Mouse (Mus musculus) hindbrain, postnatal 0 days (tissue): ENCODE data around the gene Eci1. TPM values are rescaled to one million over a fixed set of nuclear protein-coding genes. Genes with fewer than 3 reads are reported as not detected.

ENCODE experiments used
- ATAC-seq: fragments of 200-750 bp; cut with Nextera tagmentation; 2 replicates; pipeline ENCODE4 v1.8.0; 2017; ENCODE audit warnings: mild to moderate bottlenecking, moderate TSS enrichment, moderate library complexity
- DNase-seq: peaks from one replicate; pipeline ENCODE4 v3.0.0-alpha.2; 2015; ENCODE audit warnings: low spot score
- H3K27ac ChIP-seq: fragments of 300-500 bp; sonication (generic); 2 replicates; pipeline ENCODE4 v1.5.1; 2014; ENCODE audit warnings: mild to moderate bottlenecking
- H3K27me3 ChIP-seq: fragments of 300-500 bp; sonication (generic); 2 replicates; pipeline ENCODE4 v1.6.1; 2014; ENCODE audit warnings: low read length, mixed read lengths; ENCODE audit not compliant: insufficient read depth
- H3K36me3 ChIP-seq: fragments of 300-500 bp; sonication (generic); 2 replicates; pipeline ENCODE4 v1.6.1; 2014; ENCODE audit warnings: low read length, mixed read lengths; ENCODE audit not compliant: insufficient read depth
- H3K4me1 ChIP-seq: fragments of 300-500 bp; sonication (generic); 2 replicates; pipeline ENCODE4 v1.6.1; 2014; ENCODE audit warnings: antibody characterized with exemption, low read length, mixed read lengths; ENCODE audit not compliant: insufficient read depth
- H3K4me2 ChIP-seq: fragments of 300-500 bp; sonication (generic); 2 replicates; pipeline ENCODE4 v1.6.1; 2014; ENCODE audit warnings: low read depth, mild to moderate bottlenecking, low read length, moderate library complexity, mixed read lengths
- H3K4me3 ChIP-seq: fragments of 300-500 bp; sonication (generic); 2 replicates; pipeline ENCODE4 v1.5.1; 2014; ENCODE audit warnings: low read length
- H3K9ac ChIP-seq: fragments of 300-500 bp; sonication (generic); replicated peaks from 2 replicates; pipeline ENCODE4 v1.6.1; 2014; ENCODE audit warnings: mild to moderate bottlenecking, low read length, moderate library complexity, mixed read lengths
- H3K9me3 ChIP-seq: fragments of 300-500 bp; sonication (generic); 2 replicates; pipeline ENCODE4 v1.6.1; 2016; ENCODE audit warnings: low read length, mixed read lengths
- CTCF ChIP-seq: IDR thresholded peaks from 2 replicates; pipeline ENCODE4 v1.5.1; 2016; ENCODE audit warnings: antibody characterized with exemption, control low read depth, low read depth
- WGBS: fragments of 180-500 bp; shearing (Covaris S2); extraction: QIAGEN DNeasy Blood & Tissue Kit; methylation state at CpG from one replicate; pipeline ENCODE4 v1.1.7; 2014; 5-methylcytosine and 5-hydroxymethylcytosine counted together
- polyA plus RNA-seq: library from polyadenylated mRNA; unstranded; fragments of >200 nt; fragmentation: Nextera tagmentation; extraction: Ambion mirVana; gene quantifications from 2 replicates; pipeline ENCODE4 v1.2.1, GENCODE M21; 2015
- total RNA-seq: library from RNA; depleted of rRNA; stranded (reverse); fragments of >200 nt; gene quantifications from 2 replicates; pipeline ENCODE4 v1.2.3, GENCODE M21; 2014; rRNA removed

Gene Eci1
- total and polyA plus RNA-seq, 2 experiments from 2014 or later, result 47.9 to 56.8 TPM

DNA sequence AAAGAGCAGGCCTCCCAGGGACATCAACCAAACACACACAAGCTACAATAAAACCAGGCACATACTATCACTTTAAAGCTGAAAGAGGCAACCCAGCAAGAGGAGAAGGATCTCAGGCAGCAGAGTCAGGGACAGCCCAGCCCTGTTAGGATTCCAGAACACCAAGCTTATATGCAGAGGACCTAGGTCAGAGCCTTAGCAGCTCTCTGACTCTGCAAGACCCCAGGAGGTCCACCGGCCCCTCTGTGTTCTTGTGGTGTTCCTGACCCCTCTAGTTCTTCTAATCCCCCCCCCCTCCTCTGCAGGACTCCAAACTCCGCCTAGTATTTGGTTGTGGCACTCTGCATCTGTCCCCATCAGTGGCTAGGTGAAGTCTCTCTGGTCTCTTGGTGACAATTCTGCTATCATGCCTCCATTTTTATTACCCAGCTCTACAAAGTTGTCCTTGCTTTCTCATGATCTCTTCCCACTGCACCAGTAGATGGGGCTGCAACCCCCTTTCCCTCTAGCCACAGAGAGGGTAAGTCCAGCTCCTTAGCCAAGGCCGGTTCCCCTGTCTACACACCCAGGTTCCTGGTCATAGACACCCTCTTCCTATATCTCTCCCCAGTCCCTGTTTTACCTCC, 53.9 kb downstream of the Eci1 start:
- no peak overlapping the region for H3K4me2 ChIP-seq
- peaks cover 20% of the 10 kb centered on the region for H3K36me3 ChIP-seq
- ATAC-seq, result no peak
- no peak overlapping the region for H3K27ac ChIP-seq
- no peak overlapping the region for H3K4me3 ChIP-seq
- TF ChIP-seq CTCF, result peak; percentile 61
- no peaks in the 10 kb centered on the region for H3K9me3 ChIP-seq
- no peak for DNase-seq
- WGBS, result 34% methylated on average over 3 of the region's 3 CpGs
- H3K4me1 ChIP-seq, result 0 out of 2 replicates have a peak, but pooled peaks cover 9% of the 10 kb centered on the region
- no peak overlapping the region for H3K9ac ChIP-seq
- no peaks in the 10 kb centered on the region for H3K27me3 ChIP-seq

GRCm38 (mm10) chr17:24481027-24481815, 54.8 kb downstream of the Eci1 start:
- Histone ChIP-seq H3K27me3 (no peaks in the 10 kb centered on the region), H3K4me2 (no peak overlapping the region), H3K4me3 (no peak overlapping the region), H3K9ac (no peak overlapping the region), H3K4me1 (0 out of 2 replicates have a peak, but pooled peaks cover 11% of the 10 kb centered on the region), H3K9me3 (no peaks in the 10 kb centered on the region), H3K27ac (no peak overlapping the region), H3K36me3 (peaks cover 10% of the 10 kb centered on the region; the same call in 1 of the 2 replicates)
- no peak for ATAC-seq
- 93% methylated on average over 20 of the region's 20 CpGs for WGBS
- no peak for DNase-seq
- TF ChIP-seq CTCF, result no peak

- no peak overlapping the region for H3K4me3 ChIP-seq
- H3K9ac ChIP-seq, result no peak overlapping the region
- DNase-seq (no peak), ATAC-seq (no peak)
- no peak overlapping the region for H3K27ac ChIP-seq
- H3K27me3 ChIP-seq, result no peaks in the 10 kb centered on the region
- peaks cover 11% of the 10 kb centered on the region for H3K4me1 ChIP-seq
- 83% methylated on average over 3 of the region's 3 CpGs for WGBS
- TF ChIP-seq CTCF, result no peak
- no peaks in the 10 kb centered on the region for H3K9me3 ChIP-seq
- H3K4me2 ChIP-seq, result no peak overlapping the region
- no peaks in the 10 kb centered on the region for H3K36me3 ChIP-seq
These were observed 57.1 kb downstream of the Eci1 start for GRCm38 (mm10) chr17:24483495-24483894.

- 45% methylated on average over 11 of the region's 11 CpGs for WGBS
- ATAC-seq, result no peak
- no peak overlapping the region for H3K4me2 ChIP-seq
These were observed 58.8 kb downstream of the Eci1 start for GRCm38 (mm10) chr17:24485090-24485860.

DNA sequence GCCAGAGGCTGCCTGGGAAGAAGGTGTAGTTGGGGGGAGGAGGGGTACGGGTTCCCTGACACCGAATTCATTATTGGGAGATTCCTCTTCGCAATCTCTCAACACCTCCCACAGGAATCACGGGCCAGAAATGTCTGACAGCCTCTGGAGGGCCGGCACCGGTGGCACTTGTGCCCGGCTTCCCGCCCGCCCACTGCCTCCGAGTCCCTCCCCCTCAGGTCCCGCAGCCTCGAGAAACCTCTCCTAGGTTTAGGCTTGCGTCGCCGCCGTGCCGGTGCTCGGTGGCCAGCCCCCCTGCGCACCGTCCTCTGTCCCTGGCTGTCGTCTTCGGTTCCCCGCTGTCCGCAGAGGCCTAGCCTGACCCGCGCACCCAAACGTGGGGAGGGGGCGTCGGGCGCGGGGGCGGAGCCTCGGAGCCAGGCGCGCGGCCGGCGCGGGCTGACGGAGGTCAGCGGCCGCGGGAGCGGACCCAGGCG, 61.8 kb downstream of the Eci1 start, which contains the start of gene Caskin1:
Gene Caskin1, plus strand, starts transcription at position 416 of the 476 bp plus-strand sequence.
- 1% methylated on average over 45 of the region's 45 CpGs for WGBS
- Histone ChIP-seq H3K9me3 (no peaks in the 10 kb centered on the region), H3K27ac (peak within 1 kb of the TSS; percentile 97), H3K27me3 (no peaks in the 10 kb centered on the region), H3K4me2 (peak within 1 kb of the TSS; percentile 70), H3K36me3 (no peaks in the 10 kb centered on the region), H3K4me3 (peak within 1 kb of the TSS; percentile 96), H3K9ac (peak within 1 kb of the TSS; percentile 96), H3K4me1 (peaks cover 18% of the 10 kb centered on the region)
- no peak for TF ChIP-seq CTCF
- ATAC-seq, result peak; percentile 68
- DNase-seq, result peak; percentile 82

More at GRCm38 (mm10) chr17:24485090-24485860, 58.8 kb downstream of the Eci1 start:
- DNase-seq, result peak; percentile 73
- peaks cover 18% of the 10 kb centered on the region for H3K4me1 ChIP-seq
- H3K27me3 ChIP-seq, result no peaks in the 10 kb centered on the region
- TF ChIP-seq CTCF, result no peak
- no peak overlapping the region; the same call in 1 of the 2 replicates for H3K9ac ChIP-seq
- H3K27ac ChIP-seq, result peak overlapping the region; percentile 60; the same call in 1 of the 2 replicates
- no peak overlapping the region for H3K4me3 ChIP-seq
- no peaks in the 10 kb centered on the region for H3K9me3 ChIP-seq
- H3K36me3 ChIP-seq, result no peaks in the 10 kb centered on the region

- peak overlapping the region; percentile 70 for H3K4me2 ChIP-seq
- H3K9ac ChIP-seq, result peak overlapping the region; percentile 96
- H3K36me3 ChIP-seq, result no peaks in the 10 kb centered on the region
- H3K27ac ChIP-seq, result peak overlapping the region; percentile 97
- under 1% methylated on average over 55 of the region's 81 CpGs for WGBS
- H3K27me3 ChIP-seq, result no peaks in the 10 kb centered on the region
- ATAC-seq, result peak; percentile 68
- no peaks in the 10 kb centered on the region for H3K9me3 ChIP-seq
- DNase-seq, result peak; percentile 66
- H3K4me3 ChIP-seq, result peak overlapping the region; percentile 96
- no peak for TF ChIP-seq CTCF
- H3K4me1 ChIP-seq, result peaks cover 18% of the 10 kb centered on the region
These were observed 62.3 kb downstream of the Eci1 start for GRCm38 (mm10) chr17:24488662-24489264.

Other genes with a start within 250 kb of the Eci1 start
- gene Tbc1d24, start 221.1 kb upstream of the Eci1 start, total RNA-seq, result 145 and 151 TPM in 2 replicates
- 21.1 and 22.8 TPM in 2 replicates for gene Tbc1d24, start 221.1 kb upstream of the Eci1 start, polyA plus RNA-seq
- gene Ntn3, start 217.1 kb upstream of the Eci1 start, total RNA-seq, result 26.9 and 32.5 TPM in 2 replicates
- 4.1 and 4.3 TPM in 2 replicates for gene Ntn3, start 217.1 kb upstream of the Eci1 start, polyA plus RNA-seq
- gene Tedc2, start 205.8 kb upstream of the Eci1 start, total RNA-seq, result 18.5 and 19.3 TPM in 2 replicates
- 9.8 and 10.2 TPM in 2 replicates for gene Tedc2, start 205.8 kb upstream of the Eci1 start, polyA plus RNA-seq
- gene Ccnf, start 175.2 kb upstream of the Eci1 start, total RNA-seq, result 6.8 and 10.2 TPM in 2 replicates
- 7.1 and 7.6 TPM in 2 replicates for gene Ccnf, start 175.2 kb upstream of the Eci1 start, polyA plus RNA-seq
- 0.90 and 1.5 TPM in 2 replicates for gene Abca17, start 75.6 kb upstream of the Eci1 start, total RNA-seq
- gene Abca17, start 75.6 kb upstream of the Eci1 start, polyA plus RNA-seq, result 1.0 and 1.2 TPM in 2 replicates
- gene Abca3, start 74.7 kb upstream of the Eci1 start, total RNA-seq, result 98.9 and 102 TPM in 2 replicates
- 26.1 and 27.3 TPM in 2 replicates for gene Abca3, start 74.7 kb upstream of the Eci1 start, polyA plus RNA-seq
- gene Rnps1, start 12.1 kb upstream of the Eci1 start, total RNA-seq, result 234 and 244 TPM in 2 replicates
- 287 and 295 TPM in 2 replicates for gene Rnps1, start 12.1 kb upstream of the Eci1 start, polyA plus RNA-seq
- gene Dnase1l2, start 16.5 kb downstream of the Eci1 start, total RNA-seq, result 4.7 and 7.0 TPM in 2 replicates
- 0.71 and 1.1 TPM in 2 replicates for gene Dnase1l2, start 16.5 kb downstream of the Eci1 start, polyA plus RNA-seq
- gene E4f1, start 43.7 kb downstream of the Eci1 start, total RNA-seq, result 32.4 and 36.3 TPM in 2 replicates
- 28.0 and 33.5 TPM in 2 replicates for gene E4f1, start 43.7 kb downstream of the Eci1 start, polyA plus RNA-seq
- 71.7 and 74.1 TPM in 2 replicates for gene Pgp, start 43.8 kb downstream of the Eci1 start, total RNA-seq
- 94.1 and 97.6 TPM in 2 replicates for gene Pgp, start 43.8 kb downstream of the Eci1 start, polyA plus RNA-seq
- gene Bricd5, start 47.2 kb downstream of the Eci1 start, total RNA-seq, result 0.47 and 4.0 TPM in 2 replicates
- 1.3 and 1.4 TPM in 2 replicates for gene Bricd5, start 47.2 kb downstream of the Eci1 start, polyA plus RNA-seq
- gene Mlst8, start 52.4 kb downstream of the Eci1 start, total RNA-seq, result 45.9 and 55.3 TPM in 2 replicates
- gene Mlst8, start 52.4 kb downstream of the Eci1 start, polyA plus RNA-seq, result 26.3 and 26.4 TPM in 2 replicates
- gene Caskin1, start 62.0 kb downstream of the Eci1 start, total RNA-seq, result 152 and 163 TPM in 2 replicates
- 42.1 and 43.7 TPM in 2 replicates for gene Caskin1, start 62.0 kb downstream of the Eci1 start, polyA plus RNA-seq
- 159 and 165 TPM in 2 replicates for gene Traf7, start 101.3 kb downstream of the Eci1 start, total RNA-seq
- 64.0 and 66.1 TPM in 2 replicates for gene Traf7, start 101.3 kb downstream of the Eci1 start, polyA plus RNA-seq
- gene Rab26, start 107.6 kb downstream of the Eci1 start, total RNA-seq, result 2.7 and 4.0 TPM in 2 replicates
- 10.6 and 14.7 TPM in 2 replicates for gene Rab26, start 107.6 kb downstream of the Eci1 start, polyA plus RNA-seq
- 87.9 and 99.2 TPM in 2 replicates for gene Pkd1, start 123.2 kb downstream of the Eci1 start, total RNA-seq
- 14.9 and 16.0 TPM in 2 replicates for gene Pkd1, start 123.2 kb downstream of the Eci1 start, polyA plus RNA-seq
- gene Tsc2, start 206.0 kb downstream of the Eci1 start, total RNA-seq, result 98.0 and 114 TPM in 2 replicates
- gene Tsc2, start 206.0 kb downstream of the Eci1 start, polyA plus RNA-seq, result 45.7 and 51.2 TPM in 2 replicates
- 4.2 and 5.6 TPM in 2 replicates for gene Nthl1, start 206.0 kb downstream of the Eci1 start, total RNA-seq
- 7.2 and 7.8 TPM in 2 replicates for gene Nthl1, start 206.0 kb downstream of the Eci1 start, polyA plus RNA-seq
- 72.8 and 91.1 TPM in 2 replicates for gene Slc9a3r2, start 223.7 kb downstream of the Eci1 start, total RNA-seq
- gene Slc9a3r2, start 223.7 kb downstream of the Eci1 start, polyA plus RNA-seq, result 57.6 and 60.6 TPM in 2 replicates
- 0.78 TPM in 1 of 2 replicates, not detected in the other for gene Npw, start 231.8 kb downstream of the Eci1 start, total RNA-seq
- 0.65 and 0.81 TPM in 2 replicates for gene Npw, start 231.8 kb downstream of the Eci1 start, polyA plus RNA-seq
- 40.9 and 47.0 TPM in 2 replicates for gene Zfp598, start 243.0 kb downstream of the Eci1 start, total RNA-seq
- gene Zfp598, start 243.0 kb downstream of the Eci1 start, polyA plus RNA-seq, result 14.2 and 14.6 TPM in 2 replicates